Mouse (Mus musculus): Measurements from ENCODE around the gene Cd300lg.

DNA sequence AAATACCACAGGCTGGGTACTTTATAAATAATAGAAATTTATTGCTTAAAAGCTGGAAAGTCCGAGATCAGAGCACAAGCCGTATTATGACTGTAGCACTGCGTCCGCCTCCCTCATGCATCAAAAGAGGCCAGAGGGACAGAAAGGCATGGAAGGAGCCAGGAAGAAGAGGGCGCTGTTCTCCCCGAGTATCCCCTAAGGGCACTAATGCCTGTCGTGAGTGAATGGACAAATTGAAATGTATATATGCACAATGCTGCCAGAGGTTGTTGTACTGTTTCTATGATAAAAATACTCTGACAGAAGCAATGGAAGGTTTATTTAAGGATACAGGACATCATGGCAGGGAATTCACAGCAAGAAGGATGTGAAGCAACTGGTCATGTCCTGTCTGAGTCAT is 11.3 kb upstream of the Cd300lg start:
- peak; percentile 21 for TF ChIP-seq CTCF (IDR thresholded peaks at IDR 0.05; ENCODE audit: low read depth)
- TF ChIP-seq EP300 (IDR thresholded peaks at IDR 0.05; ENCODE audit: low read depth): no peak
